Mouse (Mus musculus): Measurements from ENCODE around the gene Kti12. TPM values are rescaled to one million over a fixed set of nuclear protein-coding genes. Genes with fewer than 3 reads are reported as not detected.

Gene Kti12
- total RNA-seq (2014; rRNA removed) (20.1 and 34.4 TPM in 2 replicates), polyA plus RNA-seq (2015; fragmentation: Nextera tagmentation; extraction: Ambion mirVana) (26.3 and 32.2 TPM in 2 replicates)

DNA sequence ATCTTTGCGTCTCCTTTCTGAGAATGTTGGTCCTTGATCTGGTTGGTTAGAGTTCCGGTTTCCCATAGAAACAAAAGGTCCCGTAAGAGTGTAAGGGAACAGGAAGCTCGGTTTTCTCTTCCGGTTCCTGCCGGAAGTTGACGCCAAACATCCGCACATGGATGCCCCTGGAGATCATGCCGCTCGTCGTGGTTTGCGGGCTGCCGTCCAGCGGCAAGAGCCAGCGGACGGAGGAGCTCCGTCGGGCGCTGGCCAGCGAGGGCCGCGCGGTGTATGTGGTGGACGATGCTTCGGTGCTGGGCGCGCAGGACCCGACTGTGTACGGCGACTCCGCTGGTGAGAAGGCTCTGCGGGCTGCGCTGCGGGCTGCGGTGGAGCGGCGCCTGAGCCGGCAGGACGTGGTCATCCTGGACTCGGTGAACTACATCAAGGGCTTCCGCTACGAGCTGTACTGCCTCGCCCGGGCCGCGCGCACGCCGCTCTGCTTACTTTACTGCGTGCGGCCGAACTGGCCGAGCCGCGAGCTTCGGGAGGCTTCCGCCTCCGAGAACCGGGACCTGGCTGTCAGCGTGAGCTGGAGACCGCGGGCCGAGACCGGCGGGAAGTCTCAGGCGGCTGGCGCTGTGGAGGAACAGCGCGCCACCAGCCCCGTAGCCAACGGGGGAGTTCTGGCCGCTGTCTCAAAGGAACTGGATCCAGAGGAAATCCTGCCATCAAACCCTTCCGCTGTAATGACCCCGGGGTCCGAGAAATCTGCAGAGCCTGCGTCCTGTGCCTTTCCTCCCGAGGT is at the start of gene Kti12:
Gene Kti12, plus strand, starts transcription at position 71 of the 790 bp plus-strand sequence.
- Histone ChIP-seq H3K27ac (ENCODE audit: low read depth, low read length) (peak within 1 kb of the TSS; percentile 85), H3K4me3 (ENCODE audit: low read depth, low read length) (peak within 1 kb of the TSS; percentile 59), H3K4me2 (ENCODE audit: low read depth) (peak within 1 kb of the TSS; percentile 94), H3K36me3 (ENCODE audit: insufficient read depth) (no peaks in the 10 kb centered on the region), H3K27me3 (ENCODE audit: insufficient read depth, low read length) (no peaks in the 10 kb centered on the region), H3K9ac (peak within 1 kb of the TSS; percentile 61), H3K4me1 (ENCODE audit: insufficient read depth) (peaks cover 16% of the 10 kb centered on the region), H3K9me3 (ENCODE audit: low read length) (no peaks in the 10 kb centered on the region)
- 1% methylated on average over 77 of the region's 77 CpGs for WGBS
- TF ChIP-seq CTCF (IDR thresholded peaks at IDR 0.05; ENCODE audit: low read depth): no peak
- DNase-seq (peak; percentile 88), ATAC-seq (peak; percentile 97)

DNA sequence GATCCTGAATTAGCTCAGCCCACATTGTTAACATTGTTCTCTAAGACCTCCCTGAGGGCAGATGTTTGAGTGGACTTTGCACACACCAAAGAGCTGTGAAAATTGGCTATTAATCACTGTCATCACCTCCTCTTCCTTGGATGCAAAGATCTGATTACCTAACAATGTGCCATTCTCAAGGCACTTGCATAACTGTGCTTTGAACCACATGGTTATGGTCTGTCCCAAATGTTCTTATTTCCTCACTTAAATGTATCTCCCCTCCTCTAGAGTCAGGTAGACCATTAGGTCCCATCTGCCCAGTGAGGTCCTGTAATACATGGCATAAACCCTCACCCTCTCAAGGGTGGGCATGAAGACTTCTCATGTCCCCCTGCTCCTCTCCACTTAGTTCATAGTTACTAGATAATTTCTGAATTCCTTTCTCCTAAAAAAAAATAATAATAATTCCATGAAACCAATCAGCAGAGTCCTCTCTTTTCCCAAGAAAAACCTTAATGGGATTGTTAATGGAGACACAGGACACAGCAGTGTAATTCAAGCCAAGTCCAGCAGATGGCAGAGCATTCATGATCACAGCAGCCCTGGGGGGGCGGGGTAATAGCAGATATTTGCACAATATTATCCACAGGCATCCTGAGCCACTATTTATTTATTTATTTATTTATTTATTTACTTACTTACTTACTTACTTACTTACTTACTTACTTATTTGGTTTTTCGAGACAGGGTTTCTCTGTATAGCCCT is 49.3 kb upstream of the Kti12 start:
- TF ChIP-seq CTCF (IDR thresholded peaks at IDR 0.05; ENCODE audit: low read depth): peak; percentile 72
- Histone ChIP-seq H3K36me3 (ENCODE audit: insufficient read depth) (no peaks in the 10 kb centered on the region), H3K9me3 (ENCODE audit: low read length) (no peaks in the 10 kb centered on the region), H3K27ac (ENCODE audit: low read depth, low read length) (no peak overlapping the region), H3K27me3 (ENCODE audit: insufficient read depth, low read length) (no peaks in the 10 kb centered on the region), H3K4me3 (ENCODE audit: low read depth, low read length) (no peak overlapping the region), H3K4me1 (ENCODE audit: insufficient read depth) (no peaks in the 10 kb centered on the region), H3K4me2 (ENCODE audit: low read depth) (no peak overlapping the region), H3K9ac (no peak overlapping the region)
- DNase-seq (peak; percentile 69), ATAC-seq (peak; percentile 63)
- 53% methylated on average over 2 of the region's 2 CpGs for WGBS

- no peaks in the 10 kb centered on the region for H3K27me3 ChIP-seq (ENCODE audit: insufficient read depth, low read length)
- ATAC-seq (no peak), DNase-seq (no peak)
- no peak overlapping the region for H3K4me3 ChIP-seq (ENCODE audit: low read depth, low read length)
- H3K9me3 ChIP-seq (ENCODE audit: low read length): no peaks in the 10 kb centered on the region
- H3K27ac ChIP-seq (ENCODE audit: low read depth, low read length): no peak overlapping the region
- WGBS: 74% methylated on average over 2 of the region's 2 CpGs
- TF ChIP-seq CTCF (IDR thresholded peaks at IDR 0.05; ENCODE audit: low read depth): no peak
- H3K36me3 ChIP-seq (ENCODE audit: insufficient read depth): no peaks in the 10 kb centered on the region
- no peaks in the 10 kb centered on the region for H3K4me1 ChIP-seq (ENCODE audit: insufficient read depth)
- no peak overlapping the region for H3K9ac ChIP-seq
- no peak overlapping the region for H3K4me2 ChIP-seq (ENCODE audit: low read depth)
Measured at GRCm38 (mm10) chr4:108803535-108803934, 44.0 kb upstream of the Kti12 start.

GRCm38 (mm10) chr4:108811142-108811541 is 36.4 kb upstream of the Kti12 start:
- peaks cover 10% of the 10 kb centered on the region; the same call in 1 of the 2 replicates for H3K36me3 ChIP-seq (ENCODE audit: insufficient read depth)
- H3K27ac ChIP-seq (ENCODE audit: low read depth, low read length): no peak overlapping the region
- no peak overlapping the region for H3K4me3 ChIP-seq (ENCODE audit: low read depth, low read length)
- H3K9ac ChIP-seq: no peak overlapping the region
- ATAC-seq: 0 out of 2 replicates have a peak, but pooled peaks have one; percentile 20
- 71% methylated on average over 4 of the region's 4 CpGs for WGBS
- H3K4me1 ChIP-seq (ENCODE audit: insufficient read depth): no peaks in the 10 kb centered on the region
- TF ChIP-seq CTCF (IDR thresholded peaks at IDR 0.05; ENCODE audit: low read depth): no peak
- no peaks in the 10 kb centered on the region for H3K27me3 ChIP-seq (ENCODE audit: insufficient read depth, low read length)
- no peaks in the 10 kb centered on the region for H3K9me3 ChIP-seq (ENCODE audit: low read length)
- H3K4me2 ChIP-seq (ENCODE audit: low read depth): no peak overlapping the region
- no peak for DNase-seq

- no peaks in the 10 kb centered on the region for H3K27me3 ChIP-seq (ENCODE audit: insufficient read depth, low read length)
- TF ChIP-seq CTCF (IDR thresholded peaks at IDR 0.05; ENCODE audit: low read depth): no peak
- no peak overlapping the region for H3K27ac ChIP-seq (ENCODE audit: low read depth, low read length)
- DNase-seq (no peak), ATAC-seq (peak; percentile 36)
- WGBS: 67% methylated on average over 6 of the region's 6 CpGs
- no peaks in the 10 kb centered on the region for H3K4me1 ChIP-seq (ENCODE audit: insufficient read depth)
- no peaks in the 10 kb centered on the region for H3K9me3 ChIP-seq (ENCODE audit: low read length)
- no peak overlapping the region for H3K9ac ChIP-seq
- H3K4me2 ChIP-seq (ENCODE audit: low read depth): no peak overlapping the region
- H3K36me3 ChIP-seq (ENCODE audit: insufficient read depth): peaks cover 10% of the 10 kb centered on the region; the same call in 1 of the 2 replicates
- no peak overlapping the region for H3K4me3 ChIP-seq (ENCODE audit: low read depth, low read length)
Measured at GRCm38 (mm10) chr4:108811550-108811949, 36.0 kb upstream of the Kti12 start.

DNA sequence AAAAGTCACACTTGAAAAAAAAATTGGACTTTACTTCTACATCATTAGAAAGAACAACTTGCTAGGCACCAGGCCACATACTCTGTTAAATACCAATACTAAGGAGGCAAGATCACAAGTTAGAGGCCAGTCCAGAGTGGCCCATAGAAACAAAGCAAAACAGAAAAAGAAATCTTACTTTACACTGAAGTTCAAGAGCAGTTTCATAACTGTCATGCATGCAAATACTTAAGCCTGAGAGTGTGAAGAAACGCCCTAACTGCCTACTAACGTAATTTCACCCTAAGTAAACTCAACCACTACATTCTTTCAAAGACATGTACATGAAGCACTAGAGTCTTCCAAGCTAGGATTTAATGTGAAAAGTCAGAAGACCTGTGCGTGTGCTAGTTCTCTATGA is 21.9 kb upstream of the Kti12 start:
- H3K9me3 ChIP-seq (ENCODE audit: low read length): no peaks in the 10 kb centered on the region
- H3K4me3 ChIP-seq (ENCODE audit: low read depth, low read length): no peak overlapping the region
- WGBS: 92% methylated on average over 3 of the region's 3 CpGs
- no peak overlapping the region for H3K9ac ChIP-seq
- peaks cover 39% of the 10 kb centered on the region for H3K36me3 ChIP-seq (ENCODE audit: insufficient read depth)
- no peak overlapping the region for H3K4me2 ChIP-seq (ENCODE audit: low read depth)
- H3K4me1 ChIP-seq (ENCODE audit: insufficient read depth): no peaks in the 10 kb centered on the region
- no peak overlapping the region for H3K27ac ChIP-seq (ENCODE audit: low read depth, low read length)
- H3K27me3 ChIP-seq (ENCODE audit: insufficient read depth, low read length): no peaks in the 10 kb centered on the region
- no peak for TF ChIP-seq CTCF (IDR thresholded peaks at IDR 0.05; ENCODE audit: low read depth)
- ATAC-seq (no peak), DNase-seq (no peak)

- Histone ChIP-seq H3K9ac (no peak overlapping the region), H3K4me2 (ENCODE audit: low read depth) (no peak overlapping the region), H3K27me3 (ENCODE audit: insufficient read depth, low read length) (no peaks in the 10 kb centered on the region), H3K27ac (ENCODE audit: low read depth, low read length) (no peak overlapping the region), H3K4me1 (ENCODE audit: insufficient read depth) (peaks cover 3% of the 10 kb centered on the region; the same call in 1 of the 2 replicates), H3K36me3 (ENCODE audit: insufficient read depth) (peaks cover 39% of the 10 kb centered on the region), H3K4me3 (ENCODE audit: low read depth, low read length) (no peak overlapping the region), H3K9me3 (ENCODE audit: low read length) (no peaks in the 10 kb centered on the region)
- no peak for TF ChIP-seq CTCF (IDR thresholded peaks at IDR 0.05; ENCODE audit: low read depth)
- WGBS: 85% methylated on average over 1 of the region's 1 CpGs
- DNase-seq (no peak), ATAC-seq (no peak)
Measured at GRCm38 (mm10) chr4:108826096-108826495, 21.5 kb upstream of the Kti12 start.
